In the genomic region with DNA sequence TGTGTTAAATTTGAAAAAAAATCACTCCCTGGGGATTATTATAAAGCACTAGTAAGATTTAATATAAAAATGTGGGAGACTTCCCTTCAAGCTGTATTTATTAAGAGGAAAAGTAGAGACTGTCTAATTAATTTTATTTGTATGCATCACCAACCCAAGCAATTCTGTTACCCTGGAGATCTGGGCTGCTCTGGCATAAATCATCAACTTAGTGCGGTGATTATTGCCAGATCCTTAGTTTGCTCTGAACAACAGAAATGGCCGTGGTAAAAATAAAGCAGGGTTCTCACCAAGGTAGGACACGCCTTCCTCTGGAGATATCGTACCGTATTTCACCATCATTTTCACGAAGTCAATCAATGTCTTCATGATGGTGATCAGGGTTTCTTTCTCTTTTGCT, we compare ENCODE assay signal across 15 mouse cellular contexts. TPM values are rescaled to one million over a fixed set of nuclear protein-coding genes. Genes with fewer than 3 reads are reported as not detected.
"Had no signal": no experiment of that assay in that cellular context is flagged by ENCODE, and none has a peak within 500 bp of the region (broad histone marks: within the 10 kb centered on the region; RNA-seq: fewer than 3 reads in every experiment).

No protein-coding gene starts in this region.

- DNase-seq: kidney, adult 8-10 months; kidney, postnatal 36 days; lung, embryonic 14.5 days; lung, postnatal 10 days; lung, postnatal 4 days; right cerebral cortex, postnatal 14 days; thymus, postnatal 4 days had no signal

- H3K9ac ChIP-seq: limb, embryonic 15.5 days; liver, embryonic 12.5 days; lung, embryonic 14.5 days; midbrain, embryonic 15.5 days; neural tube, embryonic 13.5 days; stomach, embryonic 15.5 days had no signal

- ATAC-seq: liver, embryonic 12.5 days; midbrain, embryonic 15.5 days had no signal

- H3K27ac ChIP-seq: limb, embryonic 15.5 days; liver, embryonic 12.5 days; midbrain, embryonic 10.5 days; midbrain, embryonic 15.5 days; neural tube, embryonic 13.5 days; stomach, embryonic 15.5 days had no signal

- H3K27me3 ChIP-seq: limb, embryonic 15.5 days; liver, embryonic 12.5 days; midbrain, embryonic 15.5 days; neural tube, embryonic 13.5 days; stomach, embryonic 15.5 days had no signal

- H3K9me3 ChIP-seq: limb, embryonic 15.5 days; liver, embryonic 12.5 days; midbrain, embryonic 10.5 days; midbrain, embryonic 15.5 days; neural tube, embryonic 13.5 days; stomach, embryonic 15.5 days had no signal

- H3K4me3 ChIP-seq: limb, embryonic 15.5 days; liver, embryonic 12.5 days; midbrain, embryonic 10.5 days; midbrain, embryonic 15.5 days; neural tube, embryonic 13.5 days; stomach, embryonic 15.5 days had no signal

- H3K4me1 ChIP-seq: limb, embryonic 15.5 days; liver, embryonic 12.5 days; midbrain, embryonic 10.5 days; midbrain, embryonic 15.5 days; neural tube, embryonic 13.5 days; stomach, embryonic 15.5 days had no signal

- H3K4me2 ChIP-seq: limb, embryonic 15.5 days; liver, embryonic 12.5 days; lung, embryonic 14.5 days; midbrain, embryonic 15.5 days; neural tube, embryonic 13.5 days; stomach, embryonic 15.5 days had no signal

- H3K36me3 ChIP-seq: limb, embryonic 15.5 days; liver, embryonic 12.5 days; stomach, embryonic 15.5 days had no signal

RNA-seq across cellular contexts. Expression of a gene that starts 18.5 kb away (rescaled TPM):
- total RNA-seq: megakaryocyte, adult 5-6 weeks had no signal
- polyA plus RNA-seq: spleen, adult 2 months had no signal

RNA-seq across cellular contexts. Expression of a gene that starts 54.2 kb away (rescaled TPM):
- total RNA-seq: megakaryocyte, adult 5-6 weeks had no signal
